Mouse (Mus musculus) layer of hippocampus, adult 6 months (tissue): ENCODE results near the gene Rasef. TPM values are rescaled to one million over a fixed set of nuclear protein-coding genes. Genes with fewer than 3 reads are reported as not detected.

Experiments
- long read RNA-seq, 2 experiments: library from polyadenylated mRNA; unstranded; transcript quantifications; one replicate each; pipeline ENCODE4 v2.0.0; 2019 to 2020
- polyA plus RNA-seq: library from polyadenylated mRNA; unstranded; fragments of <200 nt; fragmentation: Nextera tagmentation; gene quantifications from 2 replicates; pipeline ENCODE4 v1.2.3, GENCODE M21; 2021

Rasef gene
- 0.05 TPM in 1 of 2 replicates, not detected in the other for polyA plus RNA-seq
- long read RNA-seq, experiment 1, result 0 reads
- long read RNA-seq, experiment 2, result 0 reads

GRCm38 (mm10) chr4:73790260-73791185, at the start of gene Rasef:
Gene Rasef (minus strand): TSS chr4:73790994.

DNA sequence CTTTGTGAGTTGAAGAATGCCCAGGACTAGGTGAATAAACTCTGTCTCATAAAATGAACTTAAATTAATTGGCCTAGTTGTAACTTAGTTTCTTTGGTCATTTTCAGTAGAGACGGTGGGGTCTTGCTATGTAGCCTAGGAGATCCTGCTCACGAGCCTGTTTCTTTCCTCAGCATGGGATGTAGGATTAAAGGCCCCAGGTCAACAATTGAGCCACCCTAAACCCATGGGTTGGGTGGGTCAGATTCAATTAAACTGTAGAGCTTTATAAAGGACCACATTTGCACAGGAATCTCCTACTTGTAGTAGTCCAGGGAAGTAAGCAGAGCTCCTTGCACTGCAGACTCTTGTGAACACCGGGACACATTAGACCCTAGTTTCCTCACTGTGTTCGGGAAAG, 107.6 kb downstream of the Rasef start, which contains the start of gene Gm428:
Gene Gm428 (plus strand): TSS at position 301 of the 400 bp plus-strand sequence.

GRCm38 (mm10) chr4:73668054-73668453, 122.7 kb downstream of the Rasef start, which contains the start of gene Gm11239:
Gene Gm11239 (plus strand): TSS chr4:73668354.

Other genes starting within 250 kb of the Rasef start
- gene Gm11238, start 183.1 kb downstream of the Rasef start, polyA plus RNA-seq, result not detected in 2 replicates
- gene Gm11237, start 168.0 kb downstream of the Rasef start, polyA plus RNA-seq, result not detected in 2 replicates
- gene Gm11236, start 152.9 kb downstream of the Rasef start, polyA plus RNA-seq, result not detected in 2 replicates
- not detected in 2 replicates for gene Gm11239, start 122.6 kb downstream of the Rasef start, polyA plus RNA-seq
- not detected in 2 replicates for gene Gm428, start 107.5 kb downstream of the Rasef start, polyA plus RNA-seq
- gene Gm11758, start 85.3 kb upstream of the Rasef start, polyA plus RNA-seq, result not detected in 2 replicates
- not detected in 2 replicates for gene Gm11757, start 100.1 kb upstream of the Rasef start, polyA plus RNA-seq
- not detected in 2 replicates for gene Gm13871, start 115.0 kb upstream of the Rasef start, polyA plus RNA-seq
- not detected in 2 replicates for gene Gm11756, start 129.8 kb upstream of the Rasef start, polyA plus RNA-seq
- gene 2310002L09Rik, start 159.9 kb upstream of the Rasef start, polyA plus RNA-seq, result not detected in 2 replicates
- gene Frmd3, start 222.4 kb upstream of the Rasef start, polyA plus RNA-seq, result 1.8 and 1.9 TPM in 2 replicates